Mouse (Mus musculus): Measurements from ENCODE around the gene Nup85.
A peak's percentile ranks its signal among the peaks of the same experiment; 100 is the strongest.

- TF ChIP-seq USF2 (conservative IDR thresholded peaks at IDR 0.05; ENCODE audit: low read depth, low read length) (no peak), CTCF (conservative IDR thresholded peaks at IDR 0.05 in 1 of 2, IDR thresholded peaks at IDR 0.05 in 1 of 2; ENCODE audit: low read depth in 2 of 2, low read length in 2 of 2) (no peak), SMC3 (IDR thresholded peaks at IDR 0.05; ENCODE audit: low read depth, low read length) (no peak), UBTF (IDR thresholded peaks at IDR 0.05; ENCODE audit: low read depth, low read length) (no peak), JUN (IDR thresholded peaks at IDR 0.05; ENCODE audit: insufficient read depth, low read depth, low read length) (peak; percentile 31; the same call in 1 of the 2 replicates), TCF12 (IDR thresholded peaks at IDR 0.05; ENCODE audit: low read depth, low read length) (peak; percentile 34; the same call in 1 of the 2 replicates), MYC (IDR thresholded peaks at IDR 0.05; ENCODE audit: low read depth, low read length) (no peak), HCFC1 (IDR thresholded peaks at IDR 0.05; ENCODE audit: low read depth, low read length) (no peak)
Observed at GRCm38 (mm10) chr11:115629734-115630531, 65.7 kb downstream of the Nup85 start.

Measured in CH12.LX (cell line).